Mouse (Mus musculus) cerebellum, adult 9-11 months (tissue): Measurements from ENCODE around the gene Saysd1.

Source experiments
- DNase-seq: peaks from one replicate; pipeline ENCODE4 v3.0.0; 2022

Gene Saysd1

DNA sequence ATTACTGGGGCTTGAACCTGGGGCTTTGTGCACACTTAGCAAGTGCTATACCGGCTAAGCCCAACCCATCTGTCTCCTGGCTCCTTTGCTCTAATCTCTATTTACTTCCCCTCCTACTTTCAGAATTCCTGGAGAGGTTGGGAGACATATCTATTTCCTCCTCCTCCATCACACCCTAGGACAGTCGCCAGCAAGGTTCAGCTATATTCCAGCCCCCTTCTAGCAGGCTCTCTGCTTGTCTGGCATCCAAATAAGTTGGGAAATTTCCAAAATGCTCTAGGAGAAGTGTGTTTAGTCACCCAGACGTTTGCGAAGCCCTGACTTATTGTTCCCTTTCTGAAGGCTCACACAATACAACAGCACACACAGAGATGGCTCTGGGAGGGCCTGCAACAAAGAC is 35.1 kb downstream of the Saysd1 start:
- no peak for DNase-seq

- DNase-seq = no peak
These were observed 40.3 kb downstream of the Saysd1 start for GRCm38 (mm10) chr14:20098061-20098460.

GRCm38 (mm10) chr14:20094942-20095341 is 43.4 kb downstream of the Saysd1 start:
- DNase-seq = no peak

DNA sequence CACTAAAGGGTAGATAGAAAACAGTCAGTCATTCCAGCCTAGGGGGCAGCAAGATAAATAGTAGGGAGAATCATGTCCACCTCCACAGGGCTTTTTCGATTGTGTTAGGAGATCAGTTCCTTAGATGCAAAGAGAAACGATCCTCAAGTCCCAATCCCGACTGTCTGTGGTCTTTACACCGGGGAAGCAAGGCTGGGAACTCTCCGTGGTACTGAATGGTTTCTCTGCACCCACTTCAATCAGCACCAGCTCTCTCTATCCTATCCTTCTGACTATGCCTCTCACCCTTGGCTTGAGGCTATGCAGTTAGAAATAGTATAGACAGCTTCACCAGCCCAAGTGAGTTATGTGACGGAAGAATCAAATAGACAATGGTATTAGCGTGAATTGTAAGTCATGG is 44.8 kb downstream of the Saysd1 start:
- no peak for DNase-seq

GRCm38 (mm10) chr14:20084335-20084734 is 54.0 kb downstream of the Saysd1 start:
- no peak for DNase-seq

- DNase-seq = peak; percentile 97
These were observed 55.6 kb downstream of the Saysd1 start for GRCm38 (mm10) chr14:20082536-20083325.

DNA sequence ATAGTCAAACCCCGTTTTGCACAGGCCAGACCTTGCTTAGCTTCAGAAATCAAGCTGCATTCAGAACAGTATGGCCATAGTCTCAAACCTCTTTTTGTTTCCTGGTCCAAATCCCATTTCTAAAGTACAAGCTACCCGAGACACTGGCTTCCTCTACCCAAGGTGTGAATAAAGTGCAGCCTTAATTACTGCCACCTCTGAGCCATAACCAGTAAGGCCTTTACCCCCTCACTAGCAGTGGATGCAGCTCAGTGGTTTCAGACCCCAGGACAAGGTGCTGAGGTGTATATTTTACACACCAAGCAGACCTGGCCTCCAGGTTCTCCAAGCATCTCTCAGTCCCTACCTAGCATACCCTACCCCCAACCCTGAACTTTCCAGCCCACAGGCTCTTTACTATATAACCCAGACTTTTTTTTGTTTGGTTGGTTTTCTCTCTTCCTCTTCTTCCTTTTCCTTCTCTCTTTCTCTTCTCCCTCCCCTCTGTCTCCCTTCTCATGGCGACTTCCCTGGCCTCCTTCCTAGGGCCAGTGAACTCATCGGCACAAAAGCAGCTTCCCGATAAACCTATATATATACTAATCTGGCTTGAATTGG is 56.3 kb downstream of the Saysd1 start:
- DNase-seq = peak; percentile 47

DNA sequence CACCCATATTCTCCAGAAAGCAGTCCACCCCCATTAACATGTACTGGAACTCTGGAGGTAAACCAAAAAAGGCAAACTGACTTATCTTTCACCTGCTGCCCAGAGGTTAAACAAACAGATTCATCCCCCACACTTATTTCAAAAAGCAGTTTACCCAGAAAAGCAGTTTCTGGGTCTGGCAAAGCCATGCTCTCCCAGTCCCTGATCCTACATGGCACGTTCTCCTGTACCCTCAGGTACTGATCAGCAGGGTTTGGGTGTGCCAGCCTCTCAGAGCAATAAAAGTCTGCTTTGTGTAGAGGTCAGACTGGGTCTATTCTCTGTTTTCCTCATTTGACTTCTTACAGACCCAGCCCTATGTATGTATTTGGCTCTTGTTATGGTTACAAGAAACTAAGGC is 57.2 kb downstream of the Saysd1 start:
- no peak for DNase-seq

GRCm38 (mm10) chr14:20077181-20077580 is 61.2 kb downstream of the Saysd1 start:
- DNase-seq = no peak

DNA sequence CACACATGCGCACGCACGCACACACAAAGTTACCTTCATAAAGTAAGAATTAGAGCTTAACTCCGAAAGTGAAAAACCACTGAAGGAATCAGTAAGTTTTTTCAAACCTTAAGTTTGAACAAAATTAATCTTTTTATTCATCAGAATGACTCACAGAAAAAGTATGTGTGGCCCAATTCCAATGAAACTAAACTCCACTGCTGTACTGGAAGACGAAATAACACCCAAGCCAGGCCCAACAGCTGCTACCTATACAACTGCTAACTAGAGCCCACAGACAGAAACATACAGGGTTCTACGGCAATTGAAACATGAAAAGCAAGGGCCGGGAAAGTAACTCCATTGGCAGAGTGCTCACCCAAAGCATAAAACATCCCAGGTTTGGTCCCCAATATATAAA is 62.8 kb downstream of the Saysd1 start:
- DNase-seq = no peak

DNA sequence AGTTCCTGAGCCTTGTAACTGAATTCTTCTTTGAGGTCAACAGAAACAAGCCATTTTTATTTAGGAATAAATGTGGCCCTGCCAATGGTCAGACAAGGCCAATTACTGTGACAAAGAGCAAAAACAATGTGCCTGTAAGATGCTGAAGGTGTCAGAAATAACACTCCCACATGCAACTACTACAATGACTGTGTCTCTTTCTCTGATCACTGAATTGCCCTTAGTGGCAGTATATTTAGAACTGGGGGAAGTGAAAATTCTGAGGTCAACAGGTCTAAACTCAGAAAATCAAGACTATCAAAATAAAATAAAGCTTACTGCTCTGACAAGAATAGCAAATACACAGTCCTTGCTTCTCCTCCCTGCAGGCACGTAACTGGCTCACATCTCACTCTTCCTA is 63.6 kb downstream of the Saysd1 start:
- DNase-seq = no peak

GRCm38 (mm10) chr14:20070629-20071028 is 67.7 kb downstream of the Saysd1 start:
- DNase-seq = no peak

GRCm38 (mm10) chr14:20068365-20068764 is 70.0 kb downstream of the Saysd1 start:
- DNase-seq = no peak

DNA sequence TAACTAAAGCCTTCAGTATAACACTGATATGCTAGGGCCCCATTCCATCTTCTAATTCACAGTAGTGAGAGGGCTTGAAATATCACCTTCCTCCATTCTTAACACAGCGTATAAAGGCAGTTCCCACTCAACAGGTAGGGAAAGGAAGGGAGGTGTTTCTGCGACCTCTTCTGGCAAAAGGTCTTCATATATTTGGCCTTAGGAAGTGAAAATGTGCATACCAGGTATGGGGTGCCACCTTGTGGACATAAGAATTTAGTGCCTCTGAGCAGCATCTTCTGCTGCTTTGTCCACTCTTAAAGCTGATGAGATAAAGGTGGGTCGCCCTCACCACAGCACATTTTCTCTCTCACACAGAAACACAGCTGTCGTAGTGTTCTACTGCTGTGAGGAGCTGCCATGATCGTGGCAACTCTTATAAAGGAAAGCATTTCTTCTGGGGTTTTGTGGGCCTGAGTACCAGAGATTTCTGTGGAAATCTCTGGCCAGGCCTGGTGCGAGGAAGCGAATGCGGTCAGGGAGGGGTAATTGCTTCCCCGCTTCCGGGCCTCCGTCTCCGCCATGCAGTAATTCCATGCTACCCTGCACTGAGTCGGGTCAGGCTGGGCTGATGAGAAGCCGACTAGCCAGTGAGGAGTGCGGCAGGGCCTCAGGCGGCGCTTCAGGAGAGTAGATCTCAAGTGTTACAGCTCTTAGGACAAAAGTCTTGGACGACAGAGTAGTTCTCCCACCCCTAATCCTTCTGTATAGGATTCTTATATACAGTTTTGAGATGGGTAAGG is 70.8 kb downstream of the Saysd1 start:
- DNase-seq = peak; percentile 82

- no peak for DNase-seq
These were observed 73.6 kb downstream of the Saysd1 start for GRCm38 (mm10) chr14:20064771-20065170.

DNA sequence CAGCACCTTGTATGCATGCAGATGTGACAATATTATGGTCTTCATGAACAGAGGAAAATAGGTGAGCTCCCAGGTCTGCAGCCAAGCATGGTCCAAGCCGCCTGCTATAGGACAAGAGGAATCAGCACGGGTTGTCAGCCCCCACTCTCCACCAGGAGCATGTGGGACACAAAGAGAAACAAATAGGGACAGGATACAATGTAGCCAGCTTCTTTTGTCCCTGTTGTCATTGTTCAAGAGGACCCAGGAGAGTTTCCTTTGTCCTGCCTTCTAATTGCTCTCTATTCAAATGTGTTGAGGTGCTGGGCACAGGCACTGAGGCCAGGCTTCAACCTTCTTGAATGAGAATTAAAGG is 89.9 kb downstream of the Saysd1 start:
- no peak for DNase-seq

- DNase-seq = no peak
These were observed 90.4 kb downstream of the Saysd1 start for GRCm38 (mm10) chr14:20047814-20048480.

- no peak for DNase-seq
These were observed 91.0 kb downstream of the Saysd1 start for GRCm38 (mm10) chr14:20047291-20047690.

DNA sequence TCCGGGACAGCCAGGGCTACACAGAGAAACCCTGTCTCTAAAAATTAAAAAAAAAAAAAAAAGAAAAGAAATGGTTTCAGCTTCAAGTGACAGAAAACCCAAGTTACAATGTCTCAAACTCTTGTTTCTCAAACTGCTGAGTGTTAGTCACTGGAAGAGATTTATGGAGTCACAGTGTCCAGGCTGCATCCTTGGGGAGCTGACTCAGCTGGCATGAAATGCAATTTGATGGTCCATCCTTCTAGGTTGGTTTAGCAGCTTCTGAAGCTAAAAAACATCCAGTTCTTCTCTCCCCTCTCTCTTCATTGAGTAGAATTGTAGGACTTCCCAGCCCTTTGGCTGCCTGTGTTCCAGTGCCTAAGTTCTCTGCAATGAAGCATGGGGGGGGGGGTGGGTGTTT is 94.3 kb downstream of the Saysd1 start:
- DNase-seq = no peak

GRCm38 (mm10) chr14:20041836-20042235 is 96.5 kb downstream of the Saysd1 start:
- DNase-seq = no peak

- DNase-seq = no peak
These were observed 97.4 kb downstream of the Saysd1 start for GRCm38 (mm10) chr14:20040976-20041375.

DNA sequence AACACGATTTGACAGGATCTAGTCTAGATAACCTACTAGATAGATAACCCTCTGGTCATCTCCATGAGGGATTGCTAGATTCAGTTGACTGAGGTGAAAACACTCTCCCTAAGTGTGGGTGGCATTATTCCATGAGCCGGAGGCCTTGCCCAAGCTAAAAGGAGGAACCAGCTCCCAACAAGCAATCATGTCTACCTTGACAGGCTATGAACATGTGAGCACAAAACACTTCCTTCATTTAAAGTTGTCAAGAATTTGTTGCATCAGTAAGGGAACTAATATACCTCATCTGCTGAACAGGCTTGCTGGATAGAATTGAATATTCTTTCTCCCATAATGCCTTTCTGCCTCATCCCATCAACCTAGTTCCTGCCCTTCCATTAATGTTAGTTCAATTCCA is 98.5 kb downstream of the Saysd1 start:
- no peak for DNase-seq

GRCm38 (mm10) chr14:20032738-20033116 is 105.6 kb downstream of the Saysd1 start:
- DNase-seq = no peak
